Mouse (Mus musculus): Measurements from ENCODE around the gene Them5. TPM values are rescaled to one million over a fixed set of nuclear protein-coding genes. Genes with fewer than 3 reads are reported as not detected.

Gene Them5
- polyA plus RNA-seq, 1 experiment from 2014 or later = not detected

- Histone ChIP-seq H3K4me3 (no peak overlapping the region), H3K9me3 (no peaks in the 10 kb centered on the region), H3K27ac (no peak overlapping the region), H3K27me3 (ENCODE audit: poor library complexity, severe bottlenecking) (no peaks in the 10 kb centered on the region), H3K4me1 (peaks cover 5% of the 10 kb centered on the region; the same call in 1 of the 2 replicates), H3K36me3 (replicated peaks) (no peaks in the 10 kb centered on the region)
- WGBS = 84% methylated on average over 2 of the region's 2 CpGs
- DNase-seq (ENCODE audit: extremely low spot score, low spot score) = no peak
Observed at GRCm38 (mm10) chr3:94348146-94348545, 6.2 kb downstream of the Them5 start.

- Histone ChIP-seq H3K36me3 (replicated peaks) (no peaks in the 10 kb centered on the region), H3K27me3 (ENCODE audit: poor library complexity, severe bottlenecking) (peaks cover 45% of the 10 kb centered on the region), H3K27ac (no peak overlapping the region), H3K4me3 (no peak overlapping the region), H3K9me3 (peaks cover 5% of the 10 kb centered on the region; the same call in 1 of the 2 replicates), H3K4me1 (peaks cover 23% of the 10 kb centered on the region)
- no peak for DNase-seq (ENCODE audit: extremely low spot score, low spot score)
- WGBS = 0% methylated on average over 1 of the region's 1 CpGs
Observed at GRCm38 (mm10) chr3:94360812-94361211, 18.9 kb downstream of the Them5 start.

- WGBS = 20% methylated on average over 7 of the region's 7 CpGs
Observed at GRCm38 (mm10) chr3:94362138-94362537, 20.2 kb downstream of the Them5 start, which contains the start of gene C2cd4d. TSS of gene C2cd4d (plus strand) at chr3:94362438.

GRCm38 (mm10) chr3:94363291-94364153 lies 21.6 kb downstream of the Them5 start:
- 6% methylated on average over 96 of the region's 97 CpGs for WGBS
- Histone ChIP-seq H3K4me3 (peak overlapping the region; percentile 57), H3K4me1 (peaks cover 23% of the 10 kb centered on the region), H3K36me3 (replicated peaks) (no peaks in the 10 kb centered on the region), H3K27ac (peak overlapping the region; percentile 82), H3K27me3 (ENCODE audit: poor library complexity, severe bottlenecking) (peaks cover 54% of the 10 kb centered on the region), H3K9me3 (peaks cover 5% of the 10 kb centered on the region; the same call in 1 of the 2 replicates)
- DNase-seq (ENCODE audit: extremely low spot score, low spot score) = peak; percentile 59

More at GRCm38 (mm10) chr3:94362138-94362537, 20.2 kb downstream of the Them5 start, which contains the start of gene C2cd4d:
- Histone ChIP-seq H3K4me3 (peak within 1 kb of the TSS; percentile 57), H3K36me3 (replicated peaks) (no peaks in the 10 kb centered on the region), H3K27me3 (ENCODE audit: poor library complexity, severe bottlenecking) (peaks cover 54% of the 10 kb centered on the region), H3K9me3 (peaks cover 5% of the 10 kb centered on the region; the same call in 1 of the 2 replicates), H3K27ac (peak within 1 kb of the TSS; percentile 82), H3K4me1 (peaks cover 23% of the 10 kb centered on the region)
- DNase-seq (ENCODE audit: extremely low spot score, low spot score) = no peak

- H3K27ac ChIP-seq = peak overlapping the region; percentile 82
- H3K27me3 ChIP-seq (ENCODE audit: poor library complexity, severe bottlenecking) = peaks cover 54% of the 10 kb centered on the region
- 6% methylated on average over 23 of the region's 23 CpGs for WGBS
- no peaks in the 10 kb centered on the region for H3K36me3 ChIP-seq (replicated peaks)
- peak overlapping the region; percentile 57 for H3K4me3 ChIP-seq
- H3K9me3 ChIP-seq = peaks cover 5% of the 10 kb centered on the region; the same call in 1 of the 2 replicates
- H3K4me1 ChIP-seq = peaks cover 23% of the 10 kb centered on the region
- DNase-seq (ENCODE audit: extremely low spot score, low spot score) = no peak
Observed at GRCm38 (mm10) chr3:94364154-94364526, 22.2 kb downstream of the Them5 start.

- Histone ChIP-seq H3K36me3 (replicated peaks) (no peaks in the 10 kb centered on the region), H3K27ac (no peak overlapping the region), H3K4me1 (peaks cover 25% of the 10 kb centered on the region), H3K27me3 (ENCODE audit: poor library complexity, severe bottlenecking) (peaks cover 56% of the 10 kb centered on the region), H3K9me3 (peaks cover 5% of the 10 kb centered on the region; the same call in 1 of the 2 replicates), H3K4me3 (no peak overlapping the region)
- 21% methylated on average over 3 of the region's 3 CpGs for WGBS
- DNase-seq (ENCODE audit: extremely low spot score, low spot score) = peak; percentile 83
Observed at GRCm38 (mm10) chr3:94366761-94367160, 24.9 kb downstream of the Them5 start.

- Histone ChIP-seq H3K27ac (no peak overlapping the region), H3K27me3 (ENCODE audit: poor library complexity, severe bottlenecking) (peaks cover 56% of the 10 kb centered on the region), H3K9me3 (peaks cover 5% of the 10 kb centered on the region; the same call in 1 of the 2 replicates), H3K36me3 (replicated peaks) (no peaks in the 10 kb centered on the region), H3K4me1 (peaks cover 25% of the 10 kb centered on the region), H3K4me3 (no peak overlapping the region)
- 93% methylated on average over 6 of the region's 6 CpGs for WGBS
- DNase-seq (ENCODE audit: extremely low spot score, low spot score) = no peak
Observed at GRCm38 (mm10) chr3:94367511-94367910, 25.6 kb downstream of the Them5 start.

- H3K9me3 ChIP-seq = no peaks in the 10 kb centered on the region; the same call in 1 of the 2 replicates
- no peaks in the 10 kb centered on the region for H3K36me3 ChIP-seq (replicated peaks)
- H3K4me1 ChIP-seq = peaks cover 30% of the 10 kb centered on the region
- no peak overlapping the region for H3K4me3 ChIP-seq
- peaks cover 56% of the 10 kb centered on the region for H3K27me3 ChIP-seq (ENCODE audit: poor library complexity, severe bottlenecking)
- DNase-seq (ENCODE audit: extremely low spot score, low spot score) = no peak
- H3K27ac ChIP-seq = no peak overlapping the region
- 66% methylated on average over 6 of the region's 6 CpGs for WGBS
Observed at GRCm38 (mm10) chr3:94368631-94369030, 26.7 kb downstream of the Them5 start.

GRCm38 (mm10) chr3:94369709-94370108 lies 27.8 kb downstream of the Them5 start:
- DNase-seq (ENCODE audit: extremely low spot score, low spot score) = no peak
- Histone ChIP-seq H3K27ac (no peak overlapping the region), H3K36me3 (replicated peaks) (no peaks in the 10 kb centered on the region), H3K4me3 (no peak overlapping the region), H3K27me3 (ENCODE audit: poor library complexity, severe bottlenecking) (peaks cover 56% of the 10 kb centered on the region), H3K9me3 (no peaks in the 10 kb centered on the region; the same call in 1 of the 2 replicates), H3K4me1 (peaks cover 33% of the 10 kb centered on the region)
- WGBS = 74% methylated on average over 2 of the region's 2 CpGs

- no peak for DNase-seq (ENCODE audit: extremely low spot score, low spot score)
- WGBS = 7% methylated on average over 11 of the region's 11 CpGs
- peaks cover 33% of the 10 kb centered on the region for H3K4me1 ChIP-seq
Observed at GRCm38 (mm10) chr3:94371637-94372036, 29.7 kb downstream of the Them5 start.

GRCm38 (mm10) chr3:94372038-94372437 lies 30.1 kb downstream of the Them5 start:
- 0% methylated on average over 3 of the region's 3 CpGs for WGBS
- Histone ChIP-seq H3K4me3 (peak overlapping the region; percentile 12; the same call in 1 of the 2 replicates), H3K4me1 (peaks cover 35% of the 10 kb centered on the region), H3K27ac (peak overlapping the region; percentile 60), H3K27me3 (ENCODE audit: poor library complexity, severe bottlenecking) (peaks cover 56% of the 10 kb centered on the region), H3K36me3 (replicated peaks) (no peaks in the 10 kb centered on the region), H3K9me3 (no peaks in the 10 kb centered on the region)
- DNase-seq (ENCODE audit: extremely low spot score, low spot score) = no peak

More at GRCm38 (mm10) chr3:94371637-94372036, 29.7 kb downstream of the Them5 start:
- Histone ChIP-seq H3K27me3 (ENCODE audit: poor library complexity, severe bottlenecking) (peaks cover 54% of the 10 kb centered on the region), H3K9me3 (no peaks in the 10 kb centered on the region), H3K27ac (peak overlapping the region; percentile 60), H3K4me3 (peak overlapping the region; percentile 12; the same call in 1 of the 2 replicates), H3K36me3 (replicated peaks) (no peaks in the 10 kb centered on the region)

GRCm38 (mm10) chr3:94372641-94373040 lies 30.7 kb downstream of the Them5 start, which contains the start of gene Rorc:
TSS of gene Rorc (plus strand) at chr3:94372794.
- H3K4me3 ChIP-seq = peak within 1 kb of the TSS; percentile 37
- peaks cover 39% of the 10 kb centered on the region for H3K4me1 ChIP-seq
- H3K9me3 ChIP-seq = no peaks in the 10 kb centered on the region
- peaks cover 62% of the 10 kb centered on the region for H3K27me3 ChIP-seq (ENCODE audit: poor library complexity, severe bottlenecking)
- H3K36me3 ChIP-seq (replicated peaks) = no peaks in the 10 kb centered on the region
- H3K27ac ChIP-seq = peak within 1 kb of the TSS; percentile 60
- 8% methylated on average over 5 of the region's 5 CpGs for WGBS
- DNase-seq (ENCODE audit: extremely low spot score, low spot score) = no peak

- Histone ChIP-seq H3K27ac (peak overlapping the region; percentile 56), H3K9me3 (no peaks in the 10 kb centered on the region), H3K36me3 (replicated peaks) (no peaks in the 10 kb centered on the region), H3K4me1 (peaks cover 39% of the 10 kb centered on the region), H3K4me3 (peak overlapping the region; percentile 37), H3K27me3 (ENCODE audit: poor library complexity, severe bottlenecking) (peaks cover 62% of the 10 kb centered on the region)
- no peak for DNase-seq (ENCODE audit: extremely low spot score, low spot score)
- WGBS = 3% methylated on average over 10 of the region's 10 CpGs
Observed at GRCm38 (mm10) chr3:94373090-94373489, 31.2 kb downstream of the Them5 start.
